Mouse (Mus musculus): ENCODE data around the gene Pum1.
"Not testable (repeated sequence)": the region's sequence is repeated elsewhere in the genome, so short reads cannot be mapped to it uniquely, and the experiment has no call there.

The Pum1 gene

DNA sequence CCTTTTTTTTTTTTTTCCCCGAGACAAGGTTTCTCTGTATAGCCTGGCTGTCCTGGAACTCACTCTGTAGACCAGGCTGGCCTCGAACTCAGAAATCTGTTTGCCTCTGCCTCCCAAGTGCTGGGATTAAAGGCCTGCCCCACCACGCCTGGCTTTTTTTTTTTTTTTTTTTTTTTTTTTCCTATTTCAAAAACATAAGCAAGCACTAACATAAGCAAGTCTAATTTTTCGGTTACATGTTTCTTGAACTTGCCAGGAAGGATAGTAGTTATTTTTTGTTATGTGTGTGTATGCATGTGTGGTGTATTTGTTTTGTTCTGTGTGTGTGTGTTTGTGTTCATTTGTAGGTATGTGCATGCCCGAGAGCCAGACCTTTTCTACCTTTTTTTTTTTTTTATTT is 6.9 kb downstream of the Pum1 start:
- DNase-seq = not testable (repeated sequence)

DNA sequence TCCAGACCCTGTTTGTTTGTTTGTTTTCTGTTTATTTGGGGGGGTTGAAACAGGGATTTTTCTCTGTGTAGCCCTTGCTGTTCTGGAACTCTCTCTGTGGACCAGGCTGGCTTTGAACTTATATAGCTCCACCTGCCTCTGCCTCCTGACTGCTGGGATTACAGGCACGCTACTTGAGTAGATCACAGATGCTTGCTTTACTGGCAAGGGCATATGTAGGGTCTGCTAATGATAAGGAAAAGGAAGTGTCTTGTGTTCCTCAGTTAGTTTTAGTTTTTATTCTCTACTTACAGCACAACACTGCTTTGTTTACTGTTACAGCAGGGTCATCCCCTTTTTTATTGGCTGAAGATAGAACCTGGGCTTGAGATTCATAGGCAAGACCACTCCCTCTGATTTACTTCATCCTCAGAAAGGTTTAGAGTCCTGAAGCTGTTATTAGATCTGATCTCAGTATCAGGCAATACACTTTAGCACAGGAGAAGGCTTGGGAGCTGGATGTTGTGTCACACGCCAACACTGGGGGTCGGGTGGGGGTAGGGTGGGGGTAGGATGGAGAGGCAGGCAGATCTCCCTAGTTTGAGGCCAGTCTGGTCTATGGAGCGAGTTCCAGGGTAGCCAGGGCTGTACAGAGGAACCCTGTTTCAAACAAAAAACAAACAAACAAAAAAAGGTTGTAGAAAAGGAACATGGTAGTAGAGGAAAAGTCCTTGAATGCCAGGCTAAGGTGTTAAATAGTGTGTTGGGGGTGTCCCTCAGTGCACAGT is 8.1 kb downstream of the Pum1 start:
- no peak for DNase-seq

DNA sequence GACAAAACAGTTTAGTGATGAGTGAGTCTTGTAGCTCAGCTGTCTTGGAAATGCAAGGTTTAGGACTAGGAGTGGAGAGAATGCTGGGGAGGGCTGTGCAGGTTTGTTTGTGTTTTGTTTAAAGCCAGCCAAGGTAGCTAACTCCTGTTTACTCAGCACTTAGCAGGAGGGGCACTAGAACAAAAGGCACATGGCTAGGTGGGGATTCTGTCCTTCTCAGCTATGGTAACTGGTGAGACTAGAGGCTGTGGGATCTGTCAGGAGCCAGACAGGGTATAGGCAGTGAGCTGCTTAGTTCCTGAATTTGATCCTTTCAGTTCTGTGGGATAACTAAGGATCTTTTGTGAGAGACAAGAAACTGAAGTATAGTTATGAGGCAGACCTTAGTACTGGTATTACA is 9.0 kb downstream of the Pum1 start:
- DNase-seq = peak; percentile 55

DNA sequence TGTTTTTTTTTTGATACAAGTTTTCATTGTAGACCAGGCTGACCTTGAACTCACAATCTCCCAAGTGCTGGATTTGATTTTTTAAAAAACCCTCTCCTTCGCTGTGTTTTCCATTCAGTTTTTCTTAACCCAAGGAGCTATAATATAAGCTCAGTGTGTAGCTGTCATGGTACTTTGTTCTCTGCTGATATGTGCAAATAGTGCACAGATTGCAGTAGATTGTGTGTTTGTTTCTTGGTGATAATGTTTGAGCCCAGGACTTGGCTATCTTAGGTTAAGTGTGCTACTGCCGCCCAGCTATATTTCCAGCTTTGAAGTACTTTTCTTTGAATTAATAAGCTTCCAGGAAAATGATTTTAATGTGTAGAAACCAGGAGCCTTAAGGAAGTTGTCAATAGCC is 13.6 kb downstream of the Pum1 start:
- no peak for DNase-seq

DNA sequence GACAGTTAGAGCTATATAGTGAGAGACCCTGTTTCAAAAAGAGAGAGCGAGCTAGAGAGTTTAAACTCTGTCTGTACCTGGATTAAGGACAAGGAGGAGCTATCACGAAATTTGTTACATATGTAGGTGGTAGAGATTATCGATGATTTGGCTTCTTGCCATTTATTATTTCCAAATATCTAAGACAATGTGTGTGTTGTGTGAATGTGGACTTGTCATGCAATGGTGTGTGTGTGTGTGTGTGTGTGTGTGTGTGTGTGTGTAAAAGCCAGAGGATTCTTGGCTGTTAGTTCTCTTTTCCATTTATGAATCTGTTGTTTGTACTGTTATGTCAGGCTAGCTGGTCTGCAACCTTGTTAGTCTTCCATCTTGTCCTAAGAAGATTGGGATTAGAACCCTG is 15.0 kb downstream of the Pum1 start:
- no peak for DNase-seq

DNA sequence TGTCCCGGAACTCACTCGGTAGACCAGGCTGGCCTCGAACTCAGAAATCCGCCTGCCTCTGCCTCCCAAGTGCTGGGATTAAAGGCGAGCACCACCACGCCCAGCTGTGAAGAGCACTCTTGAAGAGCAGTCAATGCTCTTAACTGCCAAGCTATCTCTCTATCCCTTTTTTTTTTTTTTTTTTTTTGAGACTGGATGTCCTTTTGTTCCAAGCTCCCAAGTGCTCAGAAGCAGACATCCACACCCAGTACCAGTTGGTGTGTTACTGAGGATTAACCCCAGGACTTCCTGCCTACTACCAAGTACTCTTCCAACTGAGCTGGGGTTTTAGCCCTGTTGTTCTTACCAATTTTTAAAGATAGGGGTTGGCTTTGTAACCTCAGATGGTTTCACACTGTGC is 17.6 kb downstream of the Pum1 start:
- DNase-seq = no peak

DNA sequence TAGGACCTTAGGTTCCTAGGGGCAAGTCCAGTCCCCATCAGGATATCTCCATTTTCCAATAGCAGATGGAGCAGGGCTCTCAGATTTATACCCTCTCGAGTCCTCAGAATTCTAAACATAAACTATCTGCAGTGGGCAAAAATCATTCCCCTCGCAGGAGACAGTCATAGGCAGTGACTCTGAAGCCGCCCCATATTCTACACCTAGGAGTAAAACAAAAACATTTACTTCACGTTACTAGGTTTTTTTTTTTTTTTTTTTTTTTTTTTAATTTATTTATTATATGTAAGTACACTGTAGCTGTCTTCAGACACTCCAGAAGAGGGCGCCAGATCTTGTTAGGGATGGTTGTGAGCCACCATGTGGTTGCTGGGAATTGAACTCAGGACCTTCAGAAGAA is 19.9 kb downstream of the Pum1 start:
- DNase-seq = not testable (repeated sequence)

DNA sequence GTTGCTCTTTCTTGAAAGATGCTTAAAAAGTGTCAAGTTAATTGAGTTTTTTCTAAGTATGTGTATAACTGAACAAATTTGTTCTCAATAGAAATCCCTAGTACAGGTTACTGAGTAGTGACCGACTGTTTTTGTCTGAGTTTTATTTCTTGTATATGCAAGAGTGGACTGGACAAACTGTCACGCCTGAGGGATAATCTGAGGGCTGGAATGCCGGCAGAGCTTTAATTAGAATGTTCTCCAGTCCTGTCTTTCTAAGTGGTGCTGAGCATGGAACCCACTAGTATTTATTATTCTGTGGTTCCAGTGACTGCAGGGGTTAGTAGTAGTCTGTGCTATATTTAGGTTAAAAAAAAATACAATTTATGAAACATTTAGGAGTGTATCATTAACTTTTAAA is 30.8 kb downstream of the Pum1 start:
- no peak for DNase-seq

DNA sequence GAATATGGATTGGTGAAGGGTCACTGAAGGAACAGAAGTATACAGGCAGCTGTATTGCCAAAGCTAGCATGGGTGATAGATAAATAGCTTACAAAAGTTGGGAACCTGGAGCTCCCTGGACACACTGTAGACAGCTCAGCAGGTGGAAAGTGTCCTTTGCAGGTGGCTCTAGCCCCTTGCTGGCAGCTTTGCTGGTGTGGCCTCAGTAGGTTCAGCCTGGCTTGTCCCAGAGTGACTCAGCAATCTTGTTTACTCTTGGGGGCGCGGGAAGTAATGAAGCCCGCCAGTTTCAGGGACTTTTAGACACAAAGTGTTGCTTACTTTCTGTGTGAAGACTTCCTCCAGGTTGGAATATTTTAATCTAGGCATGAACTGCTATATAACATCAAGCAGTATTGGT is 31.9 kb downstream of the Pum1 start:
- no peak for DNase-seq

DNA sequence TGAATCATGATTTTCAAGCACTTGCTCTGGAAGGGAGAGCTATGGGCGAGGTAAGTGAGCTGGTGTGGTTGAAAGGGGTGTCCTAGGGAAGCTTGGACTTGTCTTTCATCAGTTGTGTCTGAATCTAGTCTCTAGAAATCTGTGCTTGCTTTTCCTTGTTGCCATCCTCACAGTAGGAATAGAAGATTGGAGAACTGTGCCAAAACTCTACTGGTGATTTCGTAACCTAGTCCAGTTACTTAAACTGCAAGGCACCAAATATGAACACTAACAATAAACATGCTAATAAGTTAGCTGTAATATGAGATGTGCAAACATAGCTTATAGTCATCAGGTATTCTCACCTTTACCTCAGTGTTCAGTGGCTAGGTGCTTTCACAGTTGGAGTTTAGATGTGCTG is 37.9 kb downstream of the Pum1 start:
- peak; percentile 67 for DNase-seq

DNA sequence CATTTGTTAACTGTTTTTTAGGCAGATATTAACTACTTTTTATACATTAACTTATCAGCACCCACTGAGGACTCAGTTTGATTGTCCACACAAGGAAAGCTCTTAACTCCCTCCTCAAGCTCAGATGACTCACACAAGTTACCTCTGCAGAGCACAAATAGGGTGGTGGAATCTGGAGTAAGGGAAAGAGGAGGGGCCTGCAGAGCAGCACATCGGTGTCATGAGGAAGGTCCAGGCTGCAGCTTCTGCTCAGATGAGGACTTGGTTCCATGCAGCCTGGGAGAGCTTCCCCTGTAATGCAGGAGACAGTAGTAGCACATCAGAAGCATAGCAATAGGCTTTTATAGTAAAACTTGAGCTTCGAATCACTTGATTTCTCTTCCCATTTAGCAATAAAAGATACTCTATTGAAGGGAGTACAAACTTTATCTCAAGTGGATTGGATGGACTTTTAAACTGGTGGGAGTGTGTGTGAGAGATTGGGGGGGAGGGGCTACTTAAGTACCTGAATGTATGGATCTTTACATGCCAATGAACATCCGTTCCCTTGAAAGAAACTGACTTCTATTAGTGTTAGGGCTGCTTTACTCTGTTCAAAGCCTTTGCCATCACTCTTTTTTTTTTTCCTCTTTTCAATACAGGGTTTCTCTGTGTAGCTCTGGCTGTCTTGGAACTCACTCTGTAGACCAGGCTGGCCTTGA is 39.9 kb downstream of the Pum1 start:
- DNase-seq = peak; percentile 50

DNA sequence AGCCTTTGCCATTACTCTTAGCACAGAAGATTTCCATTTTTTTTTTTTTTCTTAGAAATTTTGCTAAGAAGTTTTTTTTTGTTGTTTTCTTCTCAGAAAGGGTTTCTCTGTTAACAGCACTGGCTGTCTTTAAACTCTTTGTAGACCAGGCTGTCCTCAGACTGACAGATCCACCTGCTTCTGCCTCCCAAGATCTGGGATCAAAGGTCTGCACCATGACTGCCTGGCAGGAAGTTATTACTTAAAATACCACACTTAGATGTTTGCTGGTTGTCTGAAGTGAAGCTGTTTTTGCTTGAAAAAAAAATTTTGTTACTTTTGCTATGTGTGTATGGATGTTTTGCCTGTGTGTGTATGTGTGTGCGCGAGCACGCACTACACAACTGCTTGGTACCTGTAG is 40.5 kb downstream of the Pum1 start:
- no peak for DNase-seq

DNA sequence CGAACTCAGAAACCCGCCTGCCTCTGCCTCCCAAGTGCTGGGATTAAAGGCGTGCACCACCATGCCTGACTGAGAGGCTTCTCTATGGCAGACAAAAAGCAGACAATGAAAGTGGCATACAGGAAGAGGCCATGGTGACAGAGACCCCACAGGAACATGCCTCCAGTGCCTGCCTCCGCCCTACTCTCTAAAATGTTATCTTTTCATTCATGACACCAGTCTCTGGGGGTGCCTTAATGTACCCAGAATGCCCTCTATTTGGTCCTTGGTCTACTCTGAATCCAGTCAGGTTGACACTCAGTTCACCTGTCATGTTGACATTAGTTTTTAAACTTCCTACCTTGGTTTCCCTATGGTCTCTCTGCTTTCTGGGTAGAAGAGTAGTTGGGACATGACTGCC is 41.5 kb downstream of the Pum1 start:
- DNase-seq = no peak

DNA sequence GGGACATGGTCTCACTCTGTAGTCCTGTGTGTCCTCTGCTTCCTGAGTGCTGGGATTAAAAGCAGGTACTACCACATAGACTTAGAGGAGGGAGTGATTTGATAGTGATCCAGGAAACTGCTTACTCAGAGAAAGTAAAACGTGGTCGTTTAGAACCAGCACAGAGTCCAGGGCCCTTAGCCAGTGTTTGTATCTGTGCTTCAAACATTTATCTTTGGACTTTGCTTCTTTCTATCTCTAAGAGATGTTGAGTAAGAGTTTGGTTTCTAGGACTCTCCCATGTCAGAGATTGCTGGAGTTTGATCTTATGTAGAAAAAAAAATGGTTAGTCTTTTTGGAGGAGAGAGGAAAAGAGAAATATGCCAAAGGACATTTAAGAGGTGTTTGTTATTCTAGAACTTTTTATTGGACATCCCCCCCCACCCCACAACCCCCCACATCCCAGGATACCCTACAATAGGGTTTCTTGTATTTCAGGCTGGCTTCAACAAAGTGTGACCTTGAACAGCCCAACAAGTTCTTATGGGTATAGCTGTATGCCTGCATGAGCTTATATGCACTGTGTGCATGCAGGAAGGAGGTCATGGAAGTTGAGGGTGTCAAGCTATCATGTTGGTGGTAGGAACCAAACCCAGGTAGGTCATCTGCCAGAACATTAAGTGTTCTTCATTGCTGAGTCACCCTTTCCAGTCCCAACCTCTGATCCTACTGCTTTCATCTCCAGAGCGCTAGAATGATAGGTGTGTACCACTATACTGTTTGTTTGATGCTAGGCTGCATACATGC is 43.3 kb downstream of the Pum1 start:
- no peak for DNase-seq

DNA sequence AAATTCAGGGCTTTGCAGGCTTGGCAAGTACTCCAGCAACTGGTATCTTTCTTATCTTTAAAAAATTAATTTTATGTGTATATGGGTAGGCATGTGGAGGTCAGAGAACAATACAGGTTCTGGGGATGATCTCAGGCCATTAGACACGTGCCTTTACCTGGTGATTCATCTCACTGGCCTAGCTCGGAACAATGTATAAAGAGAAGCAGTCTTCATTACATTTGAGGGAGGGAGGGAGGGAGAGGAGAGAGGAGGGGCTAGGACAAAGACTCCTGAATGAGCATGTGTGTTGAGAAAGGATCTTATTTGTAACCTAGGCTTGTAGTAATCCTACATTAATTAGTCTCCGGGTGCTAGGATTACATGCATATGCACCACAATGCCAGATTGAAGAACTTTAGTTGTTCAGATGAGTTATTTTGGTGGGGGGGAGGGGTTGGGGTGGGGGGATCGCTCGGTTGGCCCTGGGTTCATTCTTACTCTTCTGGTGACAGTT is 48.3 kb downstream of the Pum1 start:
- no peak for DNase-seq

DNA sequence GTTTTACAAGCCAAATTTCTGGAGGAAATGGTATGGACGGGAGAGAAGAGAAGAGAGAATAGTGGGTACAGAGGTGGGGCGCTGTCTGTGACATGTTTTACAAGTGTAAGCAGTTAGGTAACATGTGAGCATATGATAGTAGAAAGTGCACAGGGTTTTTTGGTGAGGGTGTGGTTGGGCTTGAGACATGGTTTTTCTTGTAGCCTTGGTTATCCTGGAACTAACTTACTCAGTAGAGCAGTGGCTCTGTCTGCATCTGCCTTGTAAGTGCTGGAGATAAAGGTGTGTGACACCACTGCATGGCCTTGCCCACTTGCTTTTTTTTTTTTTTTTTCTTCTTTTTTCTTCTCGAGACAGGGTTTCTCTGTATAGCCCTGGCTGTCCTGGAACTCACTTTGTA is 49.2 kb downstream of the Pum1 start:
- DNase-seq = no peak

DNA sequence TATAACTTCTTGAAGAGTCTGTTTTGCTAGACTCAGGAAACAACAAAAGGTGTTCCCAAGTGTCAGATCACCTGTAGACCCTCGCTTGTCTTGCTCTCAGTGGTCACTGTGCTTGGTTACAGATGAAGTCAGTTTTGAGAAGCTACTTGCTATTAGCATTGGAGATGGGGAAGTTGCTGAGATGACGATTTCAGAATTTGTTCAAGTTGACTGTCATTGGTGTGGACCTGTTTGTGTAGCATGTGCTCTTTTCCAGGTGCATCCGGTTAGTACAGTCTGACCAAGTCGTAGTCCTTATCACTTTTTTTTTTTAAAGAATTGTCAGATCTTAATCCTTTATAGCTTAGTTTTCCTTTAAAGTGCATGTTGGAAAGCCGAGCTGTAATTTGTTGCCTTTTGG is 50.3 kb downstream of the Pum1 start:
- no peak for DNase-seq

DNA sequence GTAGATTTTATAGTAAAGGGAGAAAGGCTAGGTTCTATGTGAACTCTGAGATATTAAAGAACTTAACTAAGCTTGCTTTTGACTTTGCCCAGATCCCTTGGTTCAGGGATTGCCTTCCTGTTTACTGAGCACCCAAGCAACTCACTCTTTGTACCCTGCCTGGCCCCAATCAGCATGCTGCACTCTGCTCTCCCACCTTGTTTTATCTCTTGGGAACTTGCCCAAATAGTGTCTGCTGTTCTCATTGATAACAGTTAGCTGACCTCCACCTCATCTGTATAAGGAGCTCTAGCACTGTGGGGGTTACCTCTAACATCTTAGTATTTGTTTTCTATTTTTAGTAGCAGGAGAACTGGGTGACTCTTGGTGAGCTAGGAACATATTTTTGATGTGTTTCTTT is 52.0 kb downstream of the Pum1 start:
- DNase-seq = peak; percentile 13

DNA sequence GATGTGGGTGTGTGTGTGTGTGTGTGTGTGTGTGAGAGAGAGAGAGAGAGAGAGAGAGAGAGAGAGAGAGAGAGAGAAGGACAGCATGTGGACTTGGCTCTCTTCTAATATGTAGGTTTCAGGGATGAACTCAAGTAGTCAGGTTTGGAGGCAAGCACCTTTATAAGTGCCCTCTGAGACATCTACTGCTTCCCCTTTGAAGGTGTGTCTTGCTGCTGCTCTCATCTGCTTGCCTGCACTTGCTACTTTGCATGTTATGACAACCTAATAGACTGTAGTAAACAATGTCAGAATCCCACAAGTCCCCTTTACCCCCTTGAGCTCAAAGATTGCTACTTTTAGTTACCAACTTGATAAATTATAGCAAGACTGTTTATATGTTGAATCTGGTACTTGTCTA is 52.5 kb downstream of the Pum1 start:
- DNase-seq = no peak

DNA sequence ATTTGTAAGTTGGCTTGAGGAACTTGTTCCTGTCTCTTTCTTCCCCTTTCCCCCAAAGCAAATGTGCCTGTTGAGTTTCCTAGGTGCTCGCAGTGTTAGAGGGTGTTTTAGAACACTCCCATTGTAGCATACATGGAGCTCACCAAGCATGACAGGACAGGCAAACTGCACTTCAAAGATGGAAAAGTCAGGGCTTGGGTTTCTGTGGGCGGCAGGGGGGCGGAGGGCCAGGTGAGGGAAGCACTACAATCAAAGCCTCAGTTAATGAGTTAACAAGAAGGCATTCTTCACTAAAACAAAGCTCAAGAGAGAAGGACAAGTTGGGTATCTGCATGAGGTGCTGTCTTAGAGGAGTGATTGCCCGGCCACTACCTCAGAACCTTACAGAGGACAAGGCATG is 56.2 kb downstream of the Pum1 start:
- DNase-seq = no peak

DNA sequence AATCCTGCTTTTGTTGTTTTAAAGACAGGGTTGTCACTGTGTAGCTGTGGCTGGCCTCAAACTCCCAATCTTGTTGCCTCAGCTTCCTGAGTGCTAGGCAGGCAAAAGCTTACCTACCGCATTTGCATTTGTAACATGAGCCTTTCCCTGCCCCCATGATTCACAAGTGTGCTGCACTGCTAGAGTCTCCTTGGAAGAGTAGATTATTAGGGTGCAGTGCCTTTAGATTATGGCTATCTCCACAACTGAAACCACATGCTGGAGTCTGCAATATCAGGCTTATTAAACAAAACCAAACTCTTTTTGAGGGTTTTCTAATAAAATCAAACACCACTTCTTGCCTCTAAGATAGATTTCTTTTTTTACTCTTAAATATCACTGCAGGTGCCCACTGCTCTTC is 59.5 kb downstream of the Pum1 start:
- DNase-seq = peak; percentile 22

DNA sequence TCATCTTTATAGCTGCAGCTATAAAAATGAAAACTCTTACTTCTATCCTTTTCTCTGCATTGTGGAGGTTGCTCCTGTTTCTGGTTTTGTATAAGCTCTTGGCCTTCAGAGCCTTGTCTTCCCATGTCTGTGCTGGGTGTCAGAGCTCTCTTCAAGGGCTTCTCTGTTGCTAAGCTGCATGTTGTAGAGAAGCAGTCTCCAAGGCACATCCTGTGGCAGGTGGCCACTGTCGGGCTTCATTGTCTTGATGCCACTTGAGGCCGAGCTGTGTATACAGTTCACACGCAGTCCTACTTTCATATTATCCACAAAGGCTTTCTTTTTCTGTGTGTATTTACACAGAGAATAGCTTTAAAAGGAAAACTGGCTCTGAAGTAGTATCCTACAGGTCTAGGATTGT is 63.0 kb downstream of the Pum1 start:
- peak; percentile 49 for DNase-seq

DNA sequence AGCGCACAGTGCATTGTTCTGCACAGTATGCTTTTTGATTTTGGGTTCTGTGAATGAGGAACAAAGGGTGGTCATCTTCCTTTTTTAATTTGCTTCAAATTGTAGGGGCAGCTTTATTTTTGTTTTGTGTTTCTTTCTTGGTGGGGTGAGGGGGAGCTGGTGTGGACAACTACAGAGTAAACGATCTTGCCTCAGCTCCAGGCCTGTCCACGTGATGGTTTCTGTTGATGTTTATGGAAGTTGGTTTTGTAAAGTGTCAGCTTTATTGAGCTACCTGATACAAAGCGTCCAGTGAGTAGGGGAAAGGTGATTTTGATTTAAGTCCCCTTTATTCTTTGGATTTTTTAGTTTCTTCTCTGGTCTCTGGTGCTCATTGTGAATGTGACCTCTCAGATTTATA is 72.8 kb downstream of the Pum1 start:
- DNase-seq = no peak

DNA sequence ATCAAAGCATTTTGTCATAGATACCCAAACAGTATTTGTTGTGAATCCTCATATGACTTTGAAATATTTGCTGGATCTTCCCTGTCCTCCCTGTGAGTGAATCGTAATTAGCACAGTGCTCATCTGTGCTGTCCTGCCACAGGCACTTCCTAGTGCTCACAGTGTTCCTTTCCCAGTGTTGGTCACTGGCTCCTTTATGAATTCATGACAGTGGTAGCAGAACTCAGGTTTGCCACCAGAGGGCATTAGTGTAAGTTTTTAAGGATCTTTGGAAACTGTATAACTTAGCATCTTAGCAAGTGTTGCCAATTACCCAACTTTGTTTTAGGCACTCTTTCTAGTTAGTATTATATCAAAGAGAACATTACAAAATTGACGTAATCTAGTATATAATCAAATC is 75.4 kb downstream of the Pum1 start:
- peak; percentile 87 for DNase-seq

Data from lung, postnatal 36 days (tissue).